Mouse (Mus musculus) myocyte (in vitro differentiated cells): ENCODE measurements around the gene Acp1. TPM values are rescaled to one million over a fixed set of nuclear protein-coding genes. Genes with fewer than 3 reads are reported as not detected.

ENCODE experiments used
- H3K27me3 ChIP-seq: one replicate; pipeline ENCODE4 v1.6.1; 2011; ENCODE audit not compliant: control insufficient read depth, insufficient read depth, insufficient read length
- H3K36me3 ChIP-seq: one replicate; pipeline ENCODE4 v1.6.1; 2011; ENCODE audit not compliant: control insufficient read depth, insufficient read depth
- H3K4me2 ChIP-seq: one replicate; pipeline ENCODE4 v1.6.1; 2011; ENCODE audit warnings: low read depth, control low read depth
- H3K4me3 ChIP-seq: one replicate; pipeline ENCODE4 v1.5.1; 2011; ENCODE audit warnings: mild to moderate bottlenecking, control low read depth, moderate library complexity
- H3K79me2 ChIP-seq: one replicate; pipeline ENCODE4 v1.6.1; 2011; ENCODE audit not compliant: control insufficient read depth, insufficient read depth
- H3ac ChIP-seq: one replicate; pipeline ENCODE4 v1.6.1; 2011; ENCODE audit not compliant: control insufficient read depth, insufficient read length
- CEBPB ChIP-seq: IDR thresholded peaks from 2 replicates; pipeline ENCODE4 v1.6.1; 2011; ENCODE audit warnings: mild to moderate bottlenecking, moderate library complexity; ENCODE audit not compliant: poor library complexity, insufficient read depth, severe bottlenecking
- E2F4 ChIP-seq: IDR thresholded peaks from one replicate; pipeline ENCODE4 v1.6.1; 2011; ENCODE audit warnings: mild to moderate bottlenecking, control low read depth, moderate library complexity; ENCODE audit not compliant: insufficient read depth
- MAX ChIP-seq: IDR thresholded peaks from one replicate; pipeline ENCODE4 v1.6.1; 2011; ENCODE audit warnings: low read depth, mild to moderate bottlenecking, control low read depth
- MYOD1 ChIP-seq, 3 experiments: IDR thresholded peaks; one replicate each; pipeline ENCODE4 v1.6.1; 2011; ENCODE audit warnings: control low read depth in 2 of 3, low read depth in 2 of 3, mild to moderate bottlenecking in 2 of 3, moderate library complexity in 1 of 3; ENCODE audit not compliant: insufficient read length in 2 of 3, control insufficient read depth in 1 of 3
- MYOG ChIP-seq, 3 experiments: IDR thresholded peaks; one replicate each; pipeline ENCODE4 v1.6.1; 2011; ENCODE audit warnings: control low read depth in 2 of 3, low read depth in 2 of 3, mild to moderate bottlenecking in 2 of 3; ENCODE audit not compliant: insufficient read length in 2 of 3, control insufficient read depth in 1 of 3, insufficient read depth in 1 of 3
- POLR2A ChIP-seq: IDR thresholded peaks from one replicate; pipeline ENCODE4 v1.6.1; 2011; ENCODE audit warnings: low read depth, mild to moderate bottlenecking, control low read depth, moderate library complexity; ENCODE audit not compliant: insufficient read length
- POLR2AphosphoS2 ChIP-seq: IDR thresholded peaks from one replicate; pipeline ENCODE4 v1.6.1; 2011; ENCODE audit warnings: low read depth, control low read depth; ENCODE audit not compliant: insufficient read length
- REST ChIP-seq: IDR thresholded peaks from one replicate; pipeline ENCODE4 v1.6.1; 2011; ENCODE audit warnings: mild to moderate bottlenecking, control low read depth, moderate library complexity; ENCODE audit not compliant: insufficient read depth, insufficient read length
- SRF ChIP-seq: IDR thresholded peaks from one replicate; pipeline ENCODE4 v1.6.1; 2011; ENCODE audit warnings: low read depth; ENCODE audit not compliant: control insufficient read depth, insufficient read length
- TCF12 ChIP-seq: IDR thresholded peaks from one replicate; pipeline ENCODE4 v1.6.1; 2011; ENCODE audit warnings: mild to moderate bottlenecking, control low read depth; ENCODE audit not compliant: poor library complexity, insufficient read depth, severe bottlenecking
- TCF3 ChIP-seq: IDR thresholded peaks from one replicate; pipeline ENCODE4 v1.6.1; 2011; ENCODE audit warnings: low read depth, control low read depth; ENCODE audit not compliant: insufficient read length
- USF1 ChIP-seq: IDR thresholded peaks from one replicate; pipeline ENCODE4 v1.6.1; 2011; ENCODE audit warnings: low read depth, mild to moderate bottlenecking, control low read depth, moderate library complexity
- polyA plus RNA-seq: library from polyadenylated mRNA; unstranded; fragments of >200 nt; fragmentation: generic; extraction: Trizol; gene quantifications from one replicate; pipeline ENCODE4 v1.2.1, GENCODE M21; 2012; ENCODE audit warnings: missing spikeins

The Acp1 gene
- polyA plus RNA-seq, 1 experiment = 30.9 TPM

- Histone ChIP-seq H3K27me3 (no peaks in the 10 kb centered on the region), H3K4me3 (no peak overlapping the region), H3K79me2 (no peaks in the 10 kb centered on the region), H3K36me3 (no peaks in the 10 kb centered on the region), H3ac (no peak overlapping the region), H3K4me2 (no peak overlapping the region)
- TF ChIP-seq E2F4 = no peak
- no peak for TF ChIP-seq TCF3
These were observed 21.9 kb upstream of the Acp1 start for GRCm38 (mm10) chr12:30933299-30933698.

- no peak for TF ChIP-seq REST
- TF ChIP-seq MYOG (IDR thresholded peaks at IDR 0.05; ENCODE audit: control insufficient read depth in 1 of 3, insufficient read depth in 1 of 3, insufficient read length in 2 of 3, low read depth in 2 of 3) = no peak
- no peak for TF ChIP-seq TCF3
- no peak for TF ChIP-seq CEBPB
- no peak for TF ChIP-seq POLR2A
- no peak for TF ChIP-seq USF1
- no peak for TF ChIP-seq SRF
- no peak for TF ChIP-seq E2F4
- no peak for TF ChIP-seq TCF12
- TF ChIP-seq MAX = no peak
- TF ChIP-seq POLR2AphosphoS2 = no peak
- no peak for TF ChIP-seq MYOD1 (IDR thresholded peaks at IDR 0.05; ENCODE audit: control insufficient read depth in 1 of 3, insufficient read length in 2 of 3, low read depth in 2 of 3)
- no peaks in the 10 kb centered on the region for H3K36me3 ChIP-seq
- no peaks in the 10 kb centered on the region for H3K27me3 ChIP-seq
- no peaks in the 10 kb centered on the region for H3K79me2 ChIP-seq
- no peak overlapping the region for H3K4me2 ChIP-seq
- no peak overlapping the region for H3ac ChIP-seq
- H3K4me3 ChIP-seq = no peak overlapping the region
These were observed 16.8 kb upstream of the Acp1 start for GRCm38 (mm10) chr12:30928182-30928581.

- H3K27me3 ChIP-seq = no peaks in the 10 kb centered on the region
- TF ChIP-seq TCF3 (no peak), MAX (no peak), SRF (no peak), MYOD1 (IDR thresholded peaks at IDR 0.05; ENCODE audit: control insufficient read depth in 1 of 3, insufficient read length in 2 of 3, low read depth in 2 of 3) (no peak), CEBPB (no peak), POLR2A (no peak), POLR2AphosphoS2 (no peak), REST (no peak), USF1 (no peak), E2F4 (no peak), TCF12 (no peak), MYOG (IDR thresholded peaks at IDR 0.05; ENCODE audit: control insufficient read depth in 1 of 3, insufficient read depth in 1 of 3, insufficient read length in 2 of 3, low read depth in 2 of 3) (no peak)
- no peaks in the 10 kb centered on the region for H3K36me3 ChIP-seq
These were observed 11.0 kb upstream of the Acp1 start for GRCm38 (mm10) chr12:30922401-30922800.

GRCm38 (mm10) chr12:30912840-30913239 lies 1.5 kb upstream of the Acp1 start:
- Histone ChIP-seq H3K4me2 (no peak overlapping the region), H3ac (no peak overlapping the region), H3K4me3 (no peak overlapping the region), H3K36me3 (no peaks in the 10 kb centered on the region), H3K79me2 (peaks cover 33% of the 10 kb centered on the region), H3K27me3 (no peaks in the 10 kb centered on the region)
- no peak for TF ChIP-seq CEBPB
- no peak for TF ChIP-seq MYOG (IDR thresholded peaks at IDR 0.05; ENCODE audit: control insufficient read depth in 1 of 3, insufficient read depth in 1 of 3, insufficient read length in 2 of 3, low read depth in 2 of 3)
- TF ChIP-seq SRF = no peak
- TF ChIP-seq POLR2A = no peak
- TF ChIP-seq MYOD1 (IDR thresholded peaks at IDR 0.05; ENCODE audit: control insufficient read depth in 1 of 3, insufficient read length in 2 of 3, low read depth in 2 of 3) = no peak
- no peak for TF ChIP-seq TCF12
- TF ChIP-seq MAX = no peak

More at GRCm38 (mm10) chr12:30922401-30922800, 11.0 kb upstream of the Acp1 start:
- no peak overlapping the region for H3ac ChIP-seq
- no peaks in the 10 kb centered on the region for H3K79me2 ChIP-seq
- H3K4me3 ChIP-seq = no peak overlapping the region
- H3K4me2 ChIP-seq = no peak overlapping the region

- Histone ChIP-seq H3K36me3 (no peaks in the 10 kb centered on the region), H3ac (no peak overlapping the region), H3K79me2 (peaks cover 39% of the 10 kb centered on the region), H3K4me2 (peak overlapping the region; percentile 92), H3K4me3 (peak overlapping the region; percentile 95), H3K27me3 (no peaks in the 10 kb centered on the region)
- TF ChIP-seq USF1 (no peak), E2F4 (no peak), POLR2A (no peak), POLR2AphosphoS2 (no peak), MYOD1 (IDR thresholded peaks at IDR 0.05; ENCODE audit: control insufficient read depth in 1 of 3, insufficient read length in 2 of 3, low read depth in 2 of 3) (no peak), REST (no peak), MYOG (IDR thresholded peaks at IDR 0.05; ENCODE audit: control insufficient read depth in 1 of 3, insufficient read depth in 1 of 3, insufficient read length in 2 of 3, low read depth in 2 of 3) (no peak), MAX (no peak), CEBPB (no peak), TCF12 (no peak), SRF (no peak)
These were observed 626 bp upstream of the Acp1 start for GRCm38 (mm10) chr12:30912048-30912381.

GRCm38 (mm10) chr12:30910860-30911259 lies 529 bp downstream of the Acp1 start:
- no peaks in the 10 kb centered on the region for H3K36me3 ChIP-seq
- H3K4me2 ChIP-seq = peak overlapping the region; percentile 89
- H3K79me2 ChIP-seq = peaks cover 44% of the 10 kb centered on the region
- TF ChIP-seq E2F4 (no peak), MAX (no peak), POLR2AphosphoS2 (no peak), CEBPB (no peak), TCF3 (no peak), POLR2A (no peak)
- peak overlapping the region; percentile 6 for H3ac ChIP-seq
- H3K27me3 ChIP-seq = no peaks in the 10 kb centered on the region
- peak overlapping the region; percentile 95 for H3K4me3 ChIP-seq
